Mouse (Mus musculus) CD4-positive naive resting alpha-beta T cell, adult 76 days (primary cell): ENCODE data around the gene Als2cr12. TPM values are rescaled to one million over a fixed set of nuclear protein-coding genes. Genes with fewer than 3 reads are reported as not detected.

Source experiments
- total RNA-seq: library from RNA; stranded (reverse); gene quantifications from one replicate; pipeline ENCODE4 v1.2.4, GENCODE M21; 2023

The Als2cr12 gene
- not detected for total RNA-seq

GRCm38 (mm10) chr1:58695810-58696209 lies at the start of gene Als2cr12:
TSS of gene Als2cr12 (minus strand) at chr1:58695989.

DNA sequence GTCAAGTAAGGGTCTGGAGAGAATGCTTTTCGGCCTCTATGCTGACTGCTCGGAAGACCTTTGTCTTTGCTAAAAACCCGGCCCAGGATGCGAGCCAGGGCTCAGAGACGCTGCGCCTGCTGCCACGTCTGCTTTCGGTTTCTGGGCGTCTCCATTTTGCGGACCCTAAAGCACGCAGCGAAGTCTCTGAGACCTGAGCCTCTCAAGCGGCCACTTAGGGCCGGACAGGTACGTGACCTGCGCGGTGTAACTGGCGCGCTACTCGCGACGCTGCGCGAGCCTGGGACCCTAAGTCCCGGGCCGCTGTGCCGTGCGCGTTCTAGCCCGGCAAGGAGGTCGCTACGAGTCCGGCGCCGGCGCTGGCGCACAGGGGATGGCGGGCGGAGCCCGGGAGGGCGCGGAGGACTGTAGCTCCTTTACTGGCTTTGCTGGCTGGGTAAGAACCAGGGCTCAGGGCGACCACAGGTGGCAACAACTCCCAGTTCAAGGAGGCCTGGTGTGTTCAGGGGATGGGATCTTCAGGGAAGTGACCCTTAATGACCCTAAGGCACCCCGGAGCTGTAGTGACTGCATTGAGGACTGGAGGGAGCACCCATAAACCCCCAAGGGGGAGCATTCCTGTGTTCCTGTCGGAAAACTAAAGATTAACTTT lies 15.7 kb upstream of the Als2cr12 start, which contains the start of gene Cflar:
Cflar (plus strand) TSS at position 144 of the 652 bp plus-strand sequence.

Other genes with a start within 250 kb of the Als2cr12 start
- gene Orc2, start 190.9 kb downstream of the Als2cr12 start, total RNA-seq = 25.0 TPM
- 23.7 TPM for gene Fam126b, start 109.7 kb downstream of the Als2cr12 start, total RNA-seq
- gene Ndufb3, start 109.6 kb downstream of the Als2cr12 start, total RNA-seq = 32.7 TPM
- gene Cflar, start 15.5 kb upstream of the Als2cr12 start, total RNA-seq = 145 TPM
- gene Casp8, start 99.4 kb upstream of the Als2cr12 start, total RNA-seq = 96.4 TPM